Mouse (Mus musculus): ENCODE measurements around the gene Rps12.
"Not testable (repeated sequence)": the region's sequence is repeated elsewhere in the genome, so short reads cannot be mapped to it uniquely, and the experiment has no call there.

Gene Rps12

GRCm38 (mm10) chr10:23785599-23785998 lies 1.5 kb downstream of the Rps12 start:
- DNase-seq (ENCODE audit: low spot score), result not testable (repeated sequence)

GRCm38 (mm10) chr10:23784121-23784520 lies 3.0 kb downstream of the Rps12 start:
- no peak for DNase-seq (ENCODE audit: low spot score)

GRCm38 (mm10) chr10:23783493-23783884 lies 3.6 kb downstream of the Rps12 start:
- DNase-seq (ENCODE audit: low spot score), result no peak

- no peak for DNase-seq (ENCODE audit: low spot score)
Measured at GRCm38 (mm10) chr10:23782855-23783492, 4.1 kb downstream of the Rps12 start.

GRCm38 (mm10) chr10:23781760-23782735 lies 5.0 kb downstream of the Rps12 start:
- no peak for DNase-seq (ENCODE audit: low spot score)

- no peak for DNase-seq (ENCODE audit: low spot score)
Measured at GRCm38 (mm10) chr10:23780539-23781275, 6.4 kb downstream of the Rps12 start.

- DNase-seq (ENCODE audit: low spot score), result no peak
Measured at GRCm38 (mm10) chr10:23777288-23777945, 9.7 kb downstream of the Rps12 start.

- DNase-seq (ENCODE audit: low spot score), result no peak
Measured at GRCm38 (mm10) chr10:23754166-23754565, 32.9 kb downstream of the Rps12 start.
